Comparison of ENCODE assay signal across 10 mouse cellular contexts in genomic region chr12:71391481-71391880, GRCm38 (mm10).
"Had no signal": no experiment of that assay in that cellular context is flagged by ENCODE, and none has a peak within 500 bp of the region (broad histone marks: within the 10 kb centered on the region; RNA-seq: fewer than 3 reads in every experiment).

No protein-coding gene starts in this region.

- ATAC-seq: midbrain, embryonic 13.5 days; midbrain, embryonic 15.5 days had no signal

- DNase-seq: lung, adult 18-20 months; lung, embryonic 14.5 days; lung, postnatal 10 days; lung, postnatal 36 days; right cerebral cortex, postnatal 14 days; thymus, adult 18-20 months; thymus, postnatal 14 days; thymus, postnatal 36 days had no signal
